Mouse (Mus musculus) midbrain, embryonic 14.5 days (tissue): ENCODE data around the gene Gadl1. TPM values are rescaled to one million over a fixed set of nuclear protein-coding genes. Genes with fewer than 3 reads are reported as not detected.
A peak's percentile ranks its signal among the peaks of the same experiment; 100 is the strongest.

Experiments used
- ATAC-seq: fragments of 200-750 bp; cut with Nextera tagmentation; 2 replicates; pipeline ENCODE4 v1.8.0; 2017; ENCODE audit warnings: moderate number of reproducible peaks, moderate library complexity; ENCODE audit not compliant: low FRiP score, low TSS enrichment
- DNase-seq: peaks from one replicate; pipeline ENCODE4 v3.0.0-alpha.2; 2015
- H3K27ac ChIP-seq: fragments of 300-500 bp; sonication (generic); replicated peaks from 2 replicates; pipeline ENCODE4 v1.5.1; 2014; ENCODE audit warnings: mild to moderate bottlenecking, low read depth, low read length, moderate library complexity
- H3K27me3 ChIP-seq: fragments of 300-500 bp; sonication (generic); 2 replicates; pipeline ENCODE4 v1.6.1; 2014; ENCODE audit warnings: low read length, control low read depth, mixed read lengths; ENCODE audit not compliant: control insufficient read depth, insufficient read depth
- H3K36me3 ChIP-seq: fragments of 300-500 bp; sonication (generic); 2 replicates; pipeline ENCODE4 v1.6.1; 2014; ENCODE audit warnings: low read length, control low read depth; ENCODE audit not compliant: control insufficient read depth, insufficient read depth
- H3K4me1 ChIP-seq: fragments of 300-500 bp; sonication (generic); 2 replicates; pipeline ENCODE4 v1.6.1; 2014; ENCODE audit warnings: mild to moderate bottlenecking, antibody characterized with exemption, low read length, control low read depth; ENCODE audit not compliant: control insufficient read depth, insufficient read depth
- H3K4me2 ChIP-seq: fragments of 300-500 bp; sonication (generic); 2 replicates; pipeline ENCODE4 v1.6.1; 2014; ENCODE audit warnings: mild to moderate bottlenecking, low read length, moderate library complexity
- H3K4me3 ChIP-seq: fragments of 300-500 bp; sonication (generic); replicated peaks from 2 replicates; pipeline ENCODE4 v1.5.1; 2014; ENCODE audit warnings: low read depth, low read length
- H3K9ac ChIP-seq: fragments of 300-500 bp; sonication (generic); replicated peaks from 2 replicates; pipeline ENCODE4 v1.6.1; 2014; ENCODE audit warnings: mild to moderate bottlenecking, low read length, moderate library complexity
- H3K9me3 ChIP-seq: fragments of 300-500 bp; sonication (generic); 2 replicates; pipeline ENCODE4 v1.6.1; 2016; ENCODE audit warnings: low read length, control low read depth, mixed read lengths; ENCODE audit not compliant: control insufficient read depth
- WGBS: fragments of 180-500 bp; shearing (Covaris S2); extraction: QIAGEN DNeasy Blood & Tissue Kit; methylation state at CpG from one replicate; pipeline ENCODE4 v1.1.7; 2014; 5-methylcytosine and 5-hydroxymethylcytosine counted together
- polyA plus RNA-seq: library from polyadenylated mRNA; unstranded; fragments of >200 nt; fragmentation: Nextera tagmentation; extraction: Ambion mirVana; gene quantifications from 2 replicates; pipeline ENCODE4 v1.2.1, GENCODE M21; 2014

The Gadl1 gene
- polyA plus RNA-seq, 1 experiment from 2014 or later: 0.13 TPM

DNA sequence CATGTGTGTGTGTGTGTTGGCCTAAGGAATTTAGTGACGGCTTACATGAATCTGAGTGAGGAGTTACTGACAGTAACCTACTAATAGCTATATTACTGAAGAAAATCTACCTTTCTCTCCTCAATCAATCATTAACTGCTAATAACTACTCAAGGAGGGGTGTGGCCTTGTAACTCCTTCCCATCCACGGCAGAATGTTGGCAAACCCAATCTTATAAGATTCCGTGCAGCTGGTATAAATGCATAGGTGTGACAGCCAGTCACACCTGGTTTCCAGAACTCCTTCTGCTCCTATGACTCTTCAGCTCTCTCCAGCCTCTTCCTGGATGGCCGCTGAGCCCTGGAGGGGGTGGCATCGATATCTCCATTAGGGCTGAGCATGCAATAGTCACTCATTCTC is 25.8 kb upstream of the Gadl1 start:
- DNase-seq (no peak), ATAC-seq (no peak)
- no peak overlapping the region for H3K4me3 ChIP-seq
- H3K4me2 ChIP-seq: no peak overlapping the region
- 95% methylated on average over 5 of the region's 5 CpGs for WGBS
- no peak overlapping the region for H3K9ac ChIP-seq
- H3K27ac ChIP-seq: no peak overlapping the region
- H3K9me3 ChIP-seq: no peaks in the 10 kb centered on the region
- no peaks in the 10 kb centered on the region for H3K4me1 ChIP-seq
- H3K36me3 ChIP-seq: no peaks in the 10 kb centered on the region
- no peaks in the 10 kb centered on the region for H3K27me3 ChIP-seq

DNA sequence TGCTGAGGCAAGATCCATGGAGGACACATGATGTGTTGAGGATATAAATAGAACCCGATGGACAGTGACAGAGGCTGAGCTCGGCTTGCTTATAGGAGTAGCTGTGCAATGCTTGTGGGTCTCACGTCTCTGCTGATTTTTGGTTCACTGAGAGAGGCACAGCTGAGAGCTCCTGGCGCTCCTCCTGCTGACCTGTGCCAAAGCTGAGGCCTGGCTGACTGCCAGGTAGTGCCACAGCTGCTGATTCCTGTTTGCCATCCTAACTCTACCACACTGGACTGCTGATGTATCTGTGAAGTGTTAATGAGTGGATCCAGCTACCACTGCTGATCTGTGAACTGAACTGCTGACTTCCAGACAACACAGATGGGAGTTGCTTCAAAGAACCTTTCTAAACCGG is 21.7 kb upstream of the Gadl1 start:
- WGBS: 82% methylated on average over 5 of the region's 5 CpGs
- H3K4me2 ChIP-seq: no peak overlapping the region
- no peaks in the 10 kb centered on the region for H3K27me3 ChIP-seq
- H3K4me1 ChIP-seq: no peaks in the 10 kb centered on the region
- no peaks in the 10 kb centered on the region for H3K9me3 ChIP-seq
- ATAC-seq (no peak), DNase-seq (peak; percentile 18)
- H3K4me3 ChIP-seq: no peak overlapping the region
- no peaks in the 10 kb centered on the region for H3K36me3 ChIP-seq
- no peak overlapping the region for H3K9ac ChIP-seq
- no peak overlapping the region for H3K27ac ChIP-seq

DNA sequence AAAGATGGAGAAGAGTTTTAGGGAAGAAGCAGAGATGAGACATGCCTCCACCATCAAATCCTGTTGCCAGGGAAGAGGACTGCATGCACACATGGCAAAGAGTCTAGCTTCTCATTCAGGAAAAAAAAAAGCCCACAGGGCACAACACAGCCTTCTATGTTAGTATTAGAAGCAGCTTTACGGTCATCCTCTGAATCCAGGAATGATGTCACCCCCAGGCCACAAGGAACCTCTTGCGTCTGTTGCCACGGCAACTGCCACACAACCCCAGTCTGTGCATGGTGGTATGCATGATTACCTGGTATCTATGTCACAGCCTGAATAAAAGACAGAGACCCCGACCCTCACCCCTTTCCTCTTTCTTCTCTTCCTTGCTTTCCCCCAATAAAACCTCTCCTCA is 16.1 kb upstream of the Gadl1 start:
- no peak overlapping the region for H3K27ac ChIP-seq
- no peaks in the 10 kb centered on the region for H3K4me1 ChIP-seq
- no peaks in the 10 kb centered on the region for H3K27me3 ChIP-seq
- H3K9me3 ChIP-seq: peaks cover 5% of the 10 kb centered on the region; the same call in 1 of the 2 replicates
- ATAC-seq (no peak), DNase-seq (peak; percentile 55)
- no peak overlapping the region for H3K4me3 ChIP-seq
- no peaks in the 10 kb centered on the region for H3K36me3 ChIP-seq
- 57% methylated on average over 4 of the region's 4 CpGs for WGBS
- no peak overlapping the region for H3K9ac ChIP-seq
- H3K4me2 ChIP-seq: no peak overlapping the region

DNA sequence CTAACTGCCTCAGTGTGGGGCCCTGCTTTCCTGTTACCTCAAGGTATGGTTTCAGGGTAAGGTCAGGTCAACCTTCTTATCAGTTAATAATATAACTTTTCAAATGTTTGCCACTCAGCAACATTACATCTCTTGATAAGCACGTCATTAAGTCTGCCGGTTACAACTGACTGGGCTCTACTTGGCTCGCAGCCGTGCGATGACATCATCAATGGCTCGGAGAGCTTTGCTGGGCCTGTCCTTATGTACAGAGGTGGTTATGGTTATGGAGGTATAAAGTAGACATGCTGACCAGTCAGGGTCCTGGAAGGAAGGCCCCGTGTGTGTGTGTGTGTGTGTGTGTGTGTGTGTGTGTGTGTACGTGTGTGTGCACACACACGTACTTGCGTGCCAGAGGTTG is 15.3 kb upstream of the Gadl1 start:
- ATAC-seq (no peak), DNase-seq (no peak)
- Histone ChIP-seq H3K27me3 (no peaks in the 10 kb centered on the region), H3K9me3 (peaks cover 5% of the 10 kb centered on the region; the same call in 1 of the 2 replicates), H3K27ac (no peak overlapping the region), H3K4me3 (no peak overlapping the region), H3K9ac (no peak overlapping the region), H3K4me2 (no peak overlapping the region), H3K36me3 (no peaks in the 10 kb centered on the region), H3K4me1 (no peaks in the 10 kb centered on the region)
- WGBS: 96% methylated on average over 10 of the region's 10 CpGs

DNA sequence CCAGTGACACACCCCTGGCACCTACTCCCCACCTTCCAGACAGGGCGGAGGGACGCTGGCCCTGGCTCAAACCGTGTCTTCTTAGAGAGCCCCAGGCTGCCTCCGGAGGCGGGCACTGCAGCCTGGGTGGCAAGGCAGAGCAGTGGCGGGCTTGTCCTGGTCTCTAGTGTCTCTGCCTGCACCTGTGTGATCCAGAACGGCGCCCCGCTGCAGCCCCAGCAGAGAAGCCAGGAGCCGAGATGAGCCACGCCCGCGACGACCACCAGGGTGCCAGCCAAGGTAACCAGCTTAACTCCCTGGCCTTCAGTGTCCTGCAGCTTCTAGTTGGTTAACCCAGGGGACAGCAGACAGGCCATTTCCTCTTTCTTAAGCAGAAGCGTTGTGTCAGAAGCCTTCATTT is 930 bp upstream of the Gadl1 start:
- no peak overlapping the region for H3K4me2 ChIP-seq
- 12% methylated on average over 15 of the region's 15 CpGs for WGBS

DNA sequence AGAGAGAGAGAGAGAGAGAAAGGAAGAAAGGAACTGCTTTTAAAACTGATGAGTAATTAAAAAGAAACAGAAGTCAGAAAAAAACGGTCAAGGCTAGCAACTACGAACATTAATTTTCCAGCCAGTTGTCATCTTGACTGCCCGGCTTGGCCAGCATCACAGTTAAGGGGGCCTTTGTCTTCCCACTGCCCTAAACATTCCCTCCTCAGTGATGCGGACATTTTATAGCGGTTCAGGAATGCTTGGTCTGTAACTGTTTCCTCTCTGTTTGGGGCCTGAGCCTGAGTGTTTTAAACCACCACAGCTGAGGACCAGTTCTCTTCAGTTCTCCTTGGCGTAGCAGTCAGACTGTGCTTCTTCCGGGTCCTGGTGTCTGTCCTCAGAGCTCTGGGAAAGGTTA is 4.8 kb downstream of the Gadl1 start:
- no peaks in the 10 kb centered on the region for H3K36me3 ChIP-seq
- H3K4me2 ChIP-seq: no peak overlapping the region
- DNase-seq: no peak
- H3K9ac ChIP-seq: no peak overlapping the region
- no peak for ATAC-seq
- 83% methylated on average over 7 of the region's 7 CpGs for WGBS
- H3K9me3 ChIP-seq: no peaks in the 10 kb centered on the region
- no peak overlapping the region for H3K4me3 ChIP-seq
- no peak overlapping the region for H3K27ac ChIP-seq
- H3K4me1 ChIP-seq: no peaks in the 10 kb centered on the region
- no peaks in the 10 kb centered on the region for H3K27me3 ChIP-seq

More for the DNA sequence above, 930 bp upstream of the Gadl1 start:
- H3K4me1 ChIP-seq: no peaks in the 10 kb centered on the region
- no peak overlapping the region for H3K9ac ChIP-seq
- H3K27me3 ChIP-seq: no peaks in the 10 kb centered on the region
- no peaks in the 10 kb centered on the region for H3K9me3 ChIP-seq
- no peak overlapping the region for H3K27ac ChIP-seq
- DNase-seq: no peak
- H3K36me3 ChIP-seq: no peaks in the 10 kb centered on the region
- ATAC-seq: no peak
- H3K4me3 ChIP-seq: no peak overlapping the region

DNA sequence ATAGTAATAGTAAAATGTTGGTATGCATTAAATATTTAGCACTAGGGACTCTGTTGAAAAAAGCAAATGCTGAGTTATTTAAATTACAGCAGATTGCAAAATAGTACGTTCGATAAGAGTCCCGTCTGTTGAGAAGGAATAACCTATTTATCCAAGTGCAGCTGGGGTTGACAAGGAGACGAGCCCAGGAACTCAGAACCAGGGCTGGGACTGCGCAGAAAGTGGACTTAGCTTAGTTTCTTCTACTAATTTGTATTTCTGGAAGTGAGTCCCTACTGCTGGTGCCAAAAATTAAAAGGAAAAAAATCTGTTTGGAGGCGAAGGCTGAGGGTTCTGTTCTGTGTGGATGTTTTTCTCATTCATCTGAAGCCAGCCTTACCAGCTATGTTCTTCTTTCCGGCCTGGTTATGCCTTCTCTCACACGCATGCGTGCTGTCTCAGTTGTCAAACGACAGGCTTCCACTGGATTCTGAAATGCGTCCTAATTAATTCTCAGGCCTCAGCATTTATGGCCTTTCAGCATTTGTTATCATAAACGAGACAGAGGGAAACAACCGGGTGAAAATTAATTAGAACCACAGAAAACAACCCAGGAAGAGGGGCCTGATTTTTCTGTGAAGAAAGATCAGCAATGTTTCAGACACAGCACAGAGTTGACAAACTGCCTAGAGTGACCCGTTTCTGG is 6.5 kb downstream of the Gadl1 start:
- Histone ChIP-seq H3K9me3 (no peaks in the 10 kb centered on the region), H3K27me3 (no peaks in the 10 kb centered on the region), H3K9ac (no peak overlapping the region), H3K4me1 (no peaks in the 10 kb centered on the region), H3K27ac (peak overlapping the region; percentile 13; the same call in 1 of the 2 replicates), H3K36me3 (no peaks in the 10 kb centered on the region), H3K4me3 (no peak overlapping the region), H3K4me2 (no peak overlapping the region)
- ATAC-seq (no peak), DNase-seq (peak; percentile 20)
- 73% methylated on average over 14 of the region's 14 CpGs for WGBS

DNA sequence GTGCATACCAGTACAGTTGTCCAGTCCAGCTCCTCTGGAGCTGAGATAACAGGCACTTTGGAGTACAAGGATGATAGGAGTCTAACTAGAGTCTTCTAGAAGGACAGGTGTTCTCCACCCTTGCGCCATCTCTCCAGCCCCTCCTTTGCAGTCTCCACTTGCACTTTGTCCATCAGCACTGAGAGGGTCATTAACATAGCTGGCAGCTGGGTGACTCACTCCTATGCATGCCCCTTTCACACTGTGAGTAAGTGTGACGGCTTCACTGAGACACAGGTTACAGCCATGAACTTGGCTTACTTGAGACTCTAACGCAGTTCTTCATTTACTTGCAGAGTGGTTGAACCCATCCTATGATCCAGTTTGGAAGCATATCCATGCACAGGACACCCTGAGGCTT is 10.5 kb downstream of the Gadl1 start:
- WGBS: 87% methylated on average over 3 of the region's 3 CpGs

DNA sequence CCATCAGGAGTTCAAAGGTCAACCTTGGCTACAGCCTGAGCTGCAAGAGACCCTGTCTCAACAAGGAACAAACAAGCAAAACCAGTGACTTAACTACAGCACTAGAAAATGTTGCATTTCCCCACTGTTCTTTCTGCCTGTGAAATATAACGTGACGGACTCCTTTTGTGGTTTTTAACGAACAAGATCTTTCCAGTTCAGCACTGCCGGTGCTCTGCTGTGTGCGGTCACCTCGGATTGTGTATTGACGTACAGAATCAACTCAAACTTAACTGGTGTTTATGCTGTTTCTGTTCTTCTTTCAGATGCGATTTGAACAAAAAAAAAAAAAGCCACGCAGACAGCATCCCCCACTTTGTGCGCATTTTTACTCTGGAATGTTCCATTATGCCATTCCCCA is 13.4 kb downstream of the Gadl1 start:
- no peak overlapping the region for H3K27ac ChIP-seq
- H3K27me3 ChIP-seq: no peaks in the 10 kb centered on the region
- H3K4me2 ChIP-seq: no peak overlapping the region
- ATAC-seq (no peak), DNase-seq (no peak)
- H3K4me1 ChIP-seq: no peaks in the 10 kb centered on the region
- H3K9ac ChIP-seq: no peak overlapping the region
- H3K36me3 ChIP-seq: no peaks in the 10 kb centered on the region
- no peak overlapping the region for H3K4me3 ChIP-seq
- 68% methylated on average over 10 of the region's 10 CpGs for WGBS
- no peaks in the 10 kb centered on the region for H3K9me3 ChIP-seq

More for the DNA sequence above, 10.5 kb downstream of the Gadl1 start:
- no peak overlapping the region for H3K4me3 ChIP-seq
- H3K4me1 ChIP-seq: no peaks in the 10 kb centered on the region
- no peaks in the 10 kb centered on the region for H3K36me3 ChIP-seq
- H3K4me2 ChIP-seq: no peak overlapping the region
- H3K9ac ChIP-seq: no peak overlapping the region
- no peak for ATAC-seq
- H3K9me3 ChIP-seq: no peaks in the 10 kb centered on the region
- no peaks in the 10 kb centered on the region for H3K27me3 ChIP-seq
- no peak overlapping the region for H3K27ac ChIP-seq
- no peak for DNase-seq
